Mouse (Mus musculus) ovary, postnatal 10 days (tissue): ENCODE measurements around the gene Soga1.

Source experiments
- DNase-seq: peaks from one replicate; pipeline ENCODE4 v3.0.0; 2022; ENCODE audit warnings: low spot score

The Soga1 gene

GRCm38 (mm10) chr2:157060557-157061305 is 18.3 kb downstream of the Soga1 start:
- DNase-seq, result no peak

GRCm38 (mm10) chr2:157060037-157060436 is 19.0 kb downstream of the Soga1 start:
- no peak for DNase-seq

GRCm38 (mm10) chr2:157059166-157059565 is 19.9 kb downstream of the Soga1 start:
- no peak for DNase-seq

GRCm38 (mm10) chr2:157058342-157058998 is 20.6 kb downstream of the Soga1 start:
- DNase-seq, result no peak

- no peak for DNase-seq
Measured at GRCm38 (mm10) chr2:157057758-157058157, 21.3 kb downstream of the Soga1 start.

- DNase-seq, result no peak
Measured at GRCm38 (mm10) chr2:157057186-157057585, 21.9 kb downstream of the Soga1 start.

GRCm38 (mm10) chr2:157055721-157056120 is 23.3 kb downstream of the Soga1 start:
- no peak for DNase-seq

- no peak for DNase-seq
Measured at GRCm38 (mm10) chr2:157054816-157055215, 24.2 kb downstream of the Soga1 start.

GRCm38 (mm10) chr2:157054297-157054696 is 24.8 kb downstream of the Soga1 start:
- DNase-seq, result no peak

- DNase-seq, result no peak
Measured at GRCm38 (mm10) chr2:157053787-157054186, 25.3 kb downstream of the Soga1 start.

- no peak for DNase-seq
Measured at GRCm38 (mm10) chr2:157053124-157053523, 25.9 kb downstream of the Soga1 start.

GRCm38 (mm10) chr2:157052448-157052847 is 26.6 kb downstream of the Soga1 start:
- DNase-seq, result no peak

- DNase-seq, result no peak
Measured at GRCm38 (mm10) chr2:157049831-157050243, 29.2 kb downstream of the Soga1 start.

GRCm38 (mm10) chr2:157048395-157049181 is 30.5 kb downstream of the Soga1 start:
- no peak for DNase-seq

- DNase-seq, result no peak
Measured at GRCm38 (mm10) chr2:157046956-157047355, 32.1 kb downstream of the Soga1 start.

- DNase-seq, result no peak
Measured at GRCm38 (mm10) chr2:157045932-157046331, 33.1 kb downstream of the Soga1 start.

GRCm38 (mm10) chr2:157043987-157044386 is 35.1 kb downstream of the Soga1 start:
- DNase-seq, result no peak

- DNase-seq, result no peak
Measured at GRCm38 (mm10) chr2:157043556-157043955, 35.5 kb downstream of the Soga1 start.

- no peak for DNase-seq
Measured at GRCm38 (mm10) chr2:157041421-157041820, 37.6 kb downstream of the Soga1 start.

GRCm38 (mm10) chr2:157040649-157041046 is 38.4 kb downstream of the Soga1 start:
- DNase-seq, result no peak

GRCm38 (mm10) chr2:157039900-157040648 is 39.0 kb downstream of the Soga1 start:
- no peak for DNase-seq

- DNase-seq, result no peak
Measured at GRCm38 (mm10) chr2:157037303-157037702, 41.8 kb downstream of the Soga1 start.
